8 mouse cellular contexts compared by ENCODE assay signal in genomic region chr16:32165281-32165821, GRCm38 (mm10). TPM values are rescaled to one million over a fixed set of nuclear protein-coding genes. Genes with fewer than 3 reads are reported as not detected.
DNase-seq lines count a peak whose midpoint lies in the region; ATAC-seq and TF ChIP-seq lines count a peak whose summit lies in the region.

Gene Nrros, minus strand, starts transcription at chr16:32165594.

- peak within 1 kb of the TSS; percentile 77 for H3K4me3 ChIP-seq in E14TG2a.4 (replicated peaks; ENCODE audit: low read length)
- peak within 1 kb of the TSS; percentile 77 for H3K4me3 ChIP-seq in bone marrow macrophage, adult 2 months (ENCODE audit: insufficient read depth, low read length)

- peaks cover 31% of the 10 kb centered on the region for H3K27me3 ChIP-seq in E14TG2a.4 (ENCODE audit: insufficient read depth, low read length)

- TF ChIP-seq POLR2A in bone marrow macrophage, adult 2 months (IDR thresholded peaks at IDR 0.05; ENCODE audit: borderline replicate concordance, low read depth, low read length), result peak; percentile 87; the same call in 1 of the 2 replicates

- no peaks in the 10 kb centered on the region for H3K36me3 ChIP-seq in E14TG2a.4 (ENCODE audit: insufficient read depth, low read length)

- peak; percentile 74 for ATAC-seq in erythroblast, adult 5-6 weeks (replicated peaks; ENCODE audit: low FRiP score, poor library complexity, severe bottlenecking)

- peaks cover 20% of the 10 kb centered on the region for H3K4me1 ChIP-seq in E14TG2a.4 (replicated peaks; ENCODE audit: low read depth, low read length)
- peaks cover 35% of the 10 kb centered on the region for H3K4me1 ChIP-seq in bone marrow macrophage, adult 2 months (ENCODE audit: control insufficient read depth, insufficient read depth, low read length)

- DNase-seq in heart, postnatal 14 days, result peak; percentile 47 to 54
- DNase-seq in layer of hippocampus, adult 8-10 months (ENCODE audit: low spot score in 2 of 2), result peak in 1 of 2 experiments; percentile 46
- peak; percentile 61 for DNase-seq in lung, postnatal 14 days
- DNase-seq in right cerebral cortex, adult 18-20 months, result peak; percentile 78
- no peak for DNase-seq in MN1 (ENCODE audit: low spot score)

- no peak for TF ChIP-seq CTCF in E14TG2a.4 (conservative IDR thresholded peaks at IDR 0.05; ENCODE audit: low read length)
- TF ChIP-seq CTCF in bone marrow macrophage, adult 2 months (IDR thresholded peaks at IDR 0.05; ENCODE audit: low read depth, low read length), result no peak

- H3K9me3 ChIP-seq in E14TG2a.4 (ENCODE audit: low read length), result peaks cover 4% of the 10 kb centered on the region; the same call in 1 of the 2 replicates

- H3K27ac ChIP-seq in bone marrow macrophage, adult 2 months (ENCODE audit: insufficient read depth, low read depth, low read length), result peak within 1 kb of the TSS; percentile 97

- intact Hi-C loops in heart, postnatal 14 days (cut with DNase I), result no loop called here

RNA-seq across cellular contexts. Expression of gene Nrros, which starts in this region (rescaled TPM):
- polyA plus RNA-seq in bone marrow macrophage, adult 2 months (2012; ENCODE audit: insufficient read depth, insufficient read length, missing spikeins), result 227 and 230 TPM in 2 replicates
- 29.0 and 38.5 TPM in 2 replicates for total RNA-seq in erythroblast, adult 5-6 weeks (2015; ENCODE audit: low replicate concordance)
- total RNA-seq in erythroblast, adult 5-6 weeks (2017; ENCODE audit: low replicate concordance), result 18.1 and 25.4 TPM in 2 replicates
- total RNA-seq in heart, postnatal 14 days (2021), result 1 to 10 TPM; 5.8 to 7.3 TPM
- 10 to 100 TPM in 3 of 4 experiments, 1 to 10 TPM in 1; 9.6 to 16.2 (median 11.9) TPM for total RNA-seq in layer of hippocampus, adult 8-10 months (2022)
